Mouse (Mus musculus) cerebellum, adult 2 months (tissue): ENCODE measurements around the gene Gm17509.

Experiments used
- CTCF ChIP-seq: fragments of 200-500 bp; IDR thresholded peaks from 2 replicates; pipeline ENCODE4 v1.5.1; 2011; ENCODE audit warnings: low read depth, mild to moderate bottlenecking, control low read depth, low read length, moderate library complexity, borderline replicate concordance; ENCODE audit not compliant: insufficient read depth
- POLR2A ChIP-seq: fragments of 200-500 bp; IDR thresholded peaks from 2 replicates; pipeline ENCODE4 v1.6.1; 2011; ENCODE audit warnings: low read length, control low read depth, borderline replicate concordance; ENCODE audit not compliant: insufficient read depth

GRCm38 (mm10) chr13:117218092-117218491, 2.8 kb downstream of the Gm17509 start:
- TF ChIP-seq CTCF (no peak), POLR2A (no peak)
